Mouse (Mus musculus) forelimb bud, embryonic 11.5 days (tissue): ENCODE data around the gene Taf9.
A peak's percentile ranks its signal among the peaks of the same experiment; 100 is the strongest.

Experiments
- DNase-seq: peaks from one replicate; pipeline ENCODE4 v3.0.0-alpha.2; 2012; ENCODE audit warnings: low read depth, low spot score

Gene Taf9

DNA sequence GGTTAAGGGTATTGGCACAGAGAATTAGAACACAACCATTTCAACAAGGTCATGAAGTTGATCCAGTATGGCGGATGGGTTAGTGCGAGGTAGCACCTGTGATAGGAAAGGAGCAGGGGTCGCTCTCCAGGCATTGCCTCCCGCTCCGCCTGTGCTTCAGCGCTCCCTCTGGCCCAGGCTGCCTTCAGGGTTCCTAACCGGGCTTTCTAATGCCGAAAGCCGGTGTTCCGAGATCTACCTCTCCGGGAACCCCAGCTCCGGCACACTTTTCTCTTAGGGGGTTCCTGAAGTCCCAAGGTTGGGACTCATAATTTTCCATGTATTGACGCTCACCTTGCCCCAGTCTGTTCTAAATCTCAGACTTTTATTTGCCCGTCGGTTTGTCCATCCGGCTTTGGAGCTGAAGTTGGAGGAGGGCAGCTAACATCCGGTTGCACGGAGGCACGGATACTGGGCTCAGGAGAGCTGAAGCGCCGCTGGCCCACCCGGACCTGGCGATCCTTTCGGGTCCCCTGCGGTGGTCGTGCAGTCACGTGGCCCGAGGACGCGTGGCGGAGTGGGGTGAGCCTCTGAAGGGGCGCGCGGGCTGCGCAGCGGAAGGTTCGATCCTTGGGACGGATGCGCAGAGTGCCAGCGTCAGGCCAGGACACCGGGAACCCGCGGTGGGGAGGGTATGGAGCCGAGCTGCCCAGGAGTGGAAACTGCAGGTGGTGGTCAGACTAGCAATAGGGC is 18.1 kb downstream of the Taf9 start, which contains the start of gene Ccdc125:
TSS of gene Ccdc125 (plus strand) at position 427 of the 732 bp plus-strand sequence.
- peak; percentile 43 for DNase-seq

GRCm38 (mm10) chr13:100670181-100670741 is 18.9 kb downstream of the Taf9 start:
- no peak for DNase-seq

GRCm38 (mm10) chr13:100675936-100676635 is 24.7 kb downstream of the Taf9 start:
- no peak for DNase-seq

GRCm38 (mm10) chr13:100681615-100682014 is 30.2 kb downstream of the Taf9 start:
- no peak for DNase-seq

DNA sequence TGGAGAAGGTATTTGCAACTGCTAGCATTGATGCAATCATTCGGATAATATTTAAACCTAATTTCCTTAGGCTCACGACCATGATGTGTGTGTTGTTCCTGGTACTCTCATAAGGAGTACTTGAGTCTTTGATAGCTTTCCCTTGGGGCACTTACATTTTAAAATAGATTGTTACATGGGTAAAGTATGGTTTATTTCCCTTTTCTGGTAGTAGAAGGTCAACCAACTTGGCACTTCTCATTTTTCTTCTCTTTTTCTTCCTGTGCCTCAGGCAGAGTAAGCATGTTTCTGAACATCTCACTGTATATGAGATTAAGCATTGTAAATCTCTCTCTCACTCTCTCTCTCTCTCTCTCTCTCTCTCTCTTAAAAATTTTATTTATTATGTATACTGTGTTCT is 31.5 kb downstream of the Taf9 start:
- DNase-seq: no peak

GRCm38 (mm10) chr13:100684355-100684754 is 33.0 kb downstream of the Taf9 start:
- no peak for DNase-seq

DNA sequence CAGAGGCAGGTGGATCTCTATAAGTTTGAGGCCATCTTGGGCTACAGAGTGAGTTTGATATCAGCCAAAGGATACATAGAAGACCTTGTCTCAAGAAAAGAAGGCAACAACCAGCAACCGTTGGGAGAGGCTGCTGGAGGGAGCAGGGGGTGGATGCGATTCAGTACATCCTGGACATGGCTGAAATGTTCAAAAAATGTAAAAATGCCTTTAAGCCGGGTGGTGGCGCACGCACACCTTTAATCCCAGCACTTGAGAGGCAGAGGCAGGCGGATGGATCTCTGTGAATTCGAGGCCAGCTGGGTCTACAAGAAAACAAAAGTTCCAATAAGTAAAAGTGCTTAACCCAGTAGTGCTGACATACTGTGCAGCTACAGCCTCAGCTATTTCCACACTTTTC is 36.1 kb downstream of the Taf9 start:
- DNase-seq: no peak

DNA sequence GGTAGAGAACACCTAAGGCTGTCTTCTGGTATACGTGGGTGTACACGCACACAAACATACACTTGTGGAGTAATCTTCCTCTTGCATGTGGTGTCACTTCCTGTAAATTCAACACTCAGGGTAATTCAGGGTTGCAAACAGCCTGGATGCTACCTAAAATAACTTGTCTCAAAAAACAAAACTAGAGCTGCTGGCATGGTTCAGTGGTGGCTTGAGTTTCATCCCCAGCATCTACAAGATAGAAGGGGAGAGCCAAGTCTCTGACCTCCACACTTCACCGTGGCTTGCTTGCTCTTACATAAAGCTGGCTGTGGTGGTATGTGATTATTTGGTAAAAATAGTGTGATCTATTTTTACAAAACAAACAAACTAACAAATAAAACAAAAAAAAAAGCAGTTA is 46.2 kb downstream of the Taf9 start:
- no peak for DNase-seq

GRCm38 (mm10) chr13:100698866-100699265 is 47.5 kb downstream of the Taf9 start:
- no peak for DNase-seq

GRCm38 (mm10) chr13:100703468-100703867 is 52.1 kb downstream of the Taf9 start:
- no peak for DNase-seq
